Mouse (Mus musculus): Measurements from ENCODE around the gene Cd82.

The Cd82 gene

GRCm38 (mm10) chr2:93443106-93443505, 19.8 kb downstream of the Cd82 start:
- DNase-seq = no peak

DNA sequence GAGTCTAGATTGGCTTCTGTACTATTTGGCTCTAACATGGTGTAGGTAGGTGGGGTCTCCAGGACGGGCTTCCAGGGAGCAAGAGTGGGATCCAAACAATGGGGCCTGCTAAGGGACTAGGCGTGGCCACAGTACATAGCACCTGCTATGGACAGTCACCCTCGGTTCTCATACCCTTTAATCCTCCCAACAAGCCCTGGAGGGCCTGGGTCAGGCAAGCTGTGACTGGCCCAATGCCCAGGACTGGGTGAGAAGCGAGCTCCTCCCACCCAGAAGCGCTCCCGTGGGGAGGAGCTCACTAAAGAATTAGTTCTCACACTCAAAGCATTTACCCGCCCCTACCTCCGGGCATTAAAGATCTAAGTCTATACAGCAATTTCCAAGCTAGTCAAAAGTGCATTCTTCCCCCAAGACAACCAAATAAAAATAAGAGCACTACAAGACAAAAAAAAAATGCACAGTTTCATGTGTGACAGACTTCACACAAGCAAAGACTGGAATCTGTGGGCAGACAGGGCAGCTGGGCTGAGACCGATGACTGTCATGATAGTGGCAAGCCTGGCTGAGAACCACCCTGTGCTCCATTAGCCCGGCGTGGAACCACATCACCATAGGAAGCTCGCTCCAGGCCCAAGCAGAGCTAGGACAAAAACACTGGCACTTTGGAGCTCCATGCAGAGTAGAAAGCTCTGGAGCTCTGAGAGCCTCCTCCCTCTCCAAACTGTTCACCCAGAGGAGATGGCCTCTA, 23.0 kb downstream of the Cd82 start:
- DNase-seq = no peak

DNA sequence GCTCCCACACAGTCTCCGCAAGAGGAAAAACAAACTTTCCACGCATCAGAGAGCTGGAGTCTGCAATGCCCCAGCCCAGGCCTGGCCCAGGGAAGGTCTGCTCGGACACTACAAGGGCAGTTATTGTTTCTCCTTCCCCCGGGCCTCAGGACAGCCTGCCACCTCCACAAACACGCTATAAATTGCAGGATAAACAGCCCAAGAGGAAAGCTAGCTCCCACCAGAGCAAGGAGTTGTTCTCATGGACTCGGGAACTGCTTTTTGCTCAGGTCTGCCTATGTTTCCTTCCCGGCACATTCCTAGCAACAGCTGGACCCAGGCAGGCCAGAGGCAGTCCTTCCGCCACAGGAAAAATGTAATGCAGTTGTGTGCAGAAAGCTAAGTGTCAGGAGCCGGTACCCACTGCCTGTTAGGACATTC, 23.6 kb downstream of the Cd82 start:
- DNase-seq = no peak

GRCm38 (mm10) chr2:93438335-93438734, 24.6 kb downstream of the Cd82 start:
- no peak for DNase-seq

DNA sequence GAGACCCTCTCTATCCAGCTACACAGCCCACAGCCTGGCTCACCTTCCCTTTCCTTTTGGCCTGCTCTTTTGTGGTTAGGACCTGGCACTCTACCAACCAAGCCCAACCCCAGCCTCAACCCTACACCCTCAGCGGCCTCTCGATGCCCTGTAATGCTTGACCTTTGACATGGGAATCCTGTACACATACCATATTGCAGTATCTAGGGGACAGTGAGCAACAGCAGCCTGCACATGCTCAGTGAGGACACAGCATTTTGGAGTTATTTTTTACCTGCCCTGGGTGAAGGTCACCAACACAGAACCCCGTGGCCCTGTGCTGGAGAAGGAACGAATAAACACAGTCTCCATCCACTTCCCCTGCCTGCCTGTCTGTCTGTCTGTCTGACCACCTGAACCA, 27.4 kb downstream of the Cd82 start:
- no peak for DNase-seq

DNA sequence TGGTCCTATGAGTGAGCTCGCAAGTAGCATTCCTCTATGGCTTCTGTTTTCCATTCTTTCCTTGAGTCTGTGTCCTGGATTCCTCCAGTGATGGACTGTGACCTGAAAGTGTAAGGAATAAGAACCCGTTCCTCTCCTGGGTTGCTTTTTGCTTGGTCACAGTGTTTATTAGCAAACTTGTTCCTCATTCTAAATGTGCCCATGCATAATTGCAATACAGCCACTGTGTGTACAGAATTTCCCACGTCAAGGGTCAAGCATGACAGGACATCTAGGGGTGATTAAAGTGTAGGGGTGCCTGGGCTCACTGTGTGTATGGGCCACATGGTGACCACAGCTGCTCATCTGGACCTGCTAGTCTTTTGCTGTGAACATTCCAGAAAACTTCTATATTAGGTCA, 28.0 kb downstream of the Cd82 start:
- DNase-seq = no peak

GRCm38 (mm10) chr2:93433543-93433942, 29.4 kb downstream of the Cd82 start:
- no peak for DNase-seq

DNA sequence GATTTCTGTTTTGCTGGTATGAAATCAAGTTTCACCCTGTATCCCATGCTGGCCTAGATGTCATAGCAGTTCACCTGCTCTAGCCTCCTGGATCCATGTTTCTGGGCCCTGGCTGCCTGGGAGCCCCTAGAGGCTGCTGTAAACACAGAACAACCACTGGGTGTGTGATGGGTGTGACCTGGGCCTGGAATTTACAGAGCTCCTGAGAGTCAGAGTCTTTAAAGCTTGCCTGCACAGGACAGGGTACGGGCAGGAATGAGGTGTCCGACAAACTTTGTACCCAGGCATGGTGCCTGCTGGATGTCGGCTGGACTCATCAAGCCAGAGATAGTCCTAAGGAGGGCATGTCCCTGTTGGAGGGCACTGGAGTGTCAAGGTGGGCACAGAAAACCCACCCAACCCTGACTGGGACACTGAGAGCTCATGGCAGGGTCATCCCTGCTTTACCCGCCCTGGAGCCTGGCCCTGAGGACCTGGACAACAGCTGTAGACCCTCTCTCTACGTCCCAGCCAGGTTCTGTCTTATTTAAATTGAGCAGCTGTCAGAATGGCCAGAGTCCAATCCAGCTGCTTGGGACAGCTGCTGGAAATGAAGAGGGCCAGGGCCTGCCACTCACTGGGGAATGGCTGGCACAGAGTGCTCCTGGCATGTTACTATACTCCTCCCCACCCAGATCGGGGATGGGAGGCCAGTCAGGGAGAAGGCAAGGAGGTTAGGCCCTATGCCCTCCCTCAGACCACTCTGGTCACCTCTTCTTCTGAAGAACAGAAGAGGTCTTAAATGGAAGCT, 30.1 kb downstream of the Cd82 start:
- DNase-seq = no peak

GRCm38 (mm10) chr2:93431575-93432325, 31.2 kb downstream of the Cd82 start:
- no peak for DNase-seq

DNA sequence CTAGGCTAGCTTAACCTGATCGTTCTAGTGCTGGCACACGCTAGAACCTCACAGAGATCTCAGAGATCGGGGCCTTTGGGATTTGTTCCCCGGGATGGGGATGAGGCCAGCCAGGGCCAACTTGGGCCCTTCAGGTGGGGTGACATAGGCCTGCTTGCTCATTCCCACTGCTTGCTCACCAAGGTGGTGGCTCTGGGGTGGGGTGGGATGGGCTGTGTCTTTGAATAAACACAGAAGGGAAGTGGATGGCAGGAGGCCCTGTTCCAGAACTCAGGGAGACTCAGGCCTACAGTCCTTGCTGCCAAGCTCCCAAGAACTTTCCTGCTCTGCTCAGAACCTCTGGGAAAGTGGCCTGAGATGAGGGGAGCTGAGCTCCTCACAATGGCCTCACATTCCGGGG, 31.9 kb downstream of the Cd82 start:
- DNase-seq = no peak

- no peak for DNase-seq
Observed at GRCm38 (mm10) chr2:93428004-93428531, 34.9 kb downstream of the Cd82 start.

GRCm38 (mm10) chr2:93427000-93427715, 35.8 kb downstream of the Cd82 start:
- no peak for DNase-seq

GRCm38 (mm10) chr2:93425810-93426209, 37.1 kb downstream of the Cd82 start:
- no peak for DNase-seq

DNA sequence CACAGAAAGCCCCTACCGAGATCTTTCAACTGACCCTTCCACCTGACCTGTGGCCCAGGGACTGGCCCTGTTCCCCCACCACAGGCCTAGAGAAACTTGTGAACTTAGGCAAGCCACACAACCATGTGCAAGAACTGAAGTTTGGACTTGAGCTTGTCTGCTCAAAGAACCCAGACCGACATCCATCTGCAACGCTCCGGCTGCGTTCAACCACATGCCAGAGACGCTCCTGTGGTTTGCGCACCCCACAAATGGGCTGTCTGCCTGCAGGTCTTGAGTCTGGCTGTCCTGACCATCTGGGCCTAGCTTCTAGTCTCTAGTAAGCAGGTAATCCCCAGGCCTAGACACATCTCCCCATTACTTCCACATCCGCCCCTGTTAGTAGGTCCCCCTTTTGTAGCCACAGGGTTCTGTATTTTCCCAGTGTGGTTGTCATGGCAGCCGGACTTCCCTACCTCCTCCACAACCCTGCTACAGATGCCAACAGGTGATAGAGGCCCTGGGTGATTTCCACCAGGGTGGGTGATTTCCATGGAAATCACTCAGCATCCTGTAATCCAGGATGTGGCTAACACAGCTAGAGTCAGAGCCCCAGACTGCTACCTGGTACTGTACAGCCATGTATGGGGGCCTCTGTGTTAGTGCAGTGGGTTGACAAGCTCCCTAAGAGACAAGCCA, 38.5 kb downstream of the Cd82 start:
- DNase-seq = no peak

GRCm38 (mm10) chr2:93421320-93421719, 41.6 kb downstream of the Cd82 start:
- DNase-seq = peak; percentile 50

DNA sequence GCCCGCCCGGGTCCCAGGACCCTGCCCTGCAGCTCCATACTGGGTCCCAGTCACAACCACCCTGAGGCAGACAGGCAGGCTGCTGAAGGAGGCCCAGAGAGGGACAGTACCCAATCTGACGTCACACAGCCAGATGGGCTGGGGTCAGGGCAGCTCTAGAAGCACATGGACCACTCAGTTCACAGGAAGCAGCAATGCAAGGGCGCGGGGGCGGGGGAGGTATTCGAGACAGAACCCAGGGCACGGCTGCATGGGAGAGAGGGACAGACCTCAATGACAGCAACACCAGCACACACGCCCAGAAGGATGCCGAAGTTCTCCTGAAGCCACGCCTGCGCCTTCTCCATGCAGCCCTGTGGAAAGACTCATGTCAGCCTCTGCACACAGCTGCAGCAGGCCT, 43.0 kb downstream of the Cd82 start:
- no peak for DNase-seq

DNA sequence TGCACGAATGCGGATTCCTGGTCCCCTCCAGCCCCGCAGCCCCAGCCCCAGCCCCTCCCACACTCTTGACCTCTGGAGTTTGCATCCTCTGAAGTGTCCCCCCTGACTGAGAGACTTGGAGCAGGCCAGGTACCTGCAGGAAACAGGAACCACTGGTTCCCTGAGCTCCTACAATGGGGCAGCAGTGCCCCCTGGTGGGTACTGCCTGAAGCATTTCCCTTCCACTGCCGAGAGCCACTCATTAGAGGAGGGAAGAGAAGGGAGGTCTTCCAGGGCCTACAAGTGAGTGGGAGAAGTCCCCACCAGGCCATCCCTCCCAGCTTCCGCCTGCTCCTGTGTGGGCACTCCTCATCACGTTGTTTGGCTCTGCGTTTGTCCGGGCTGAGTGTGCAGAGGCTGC, 44.5 kb downstream of the Cd82 start:
- DNase-seq = peak; percentile 76

GRCm38 (mm10) chr2:93416874-93417709, 45.8 kb downstream of the Cd82 start:
- DNase-seq = no peak

DNA sequence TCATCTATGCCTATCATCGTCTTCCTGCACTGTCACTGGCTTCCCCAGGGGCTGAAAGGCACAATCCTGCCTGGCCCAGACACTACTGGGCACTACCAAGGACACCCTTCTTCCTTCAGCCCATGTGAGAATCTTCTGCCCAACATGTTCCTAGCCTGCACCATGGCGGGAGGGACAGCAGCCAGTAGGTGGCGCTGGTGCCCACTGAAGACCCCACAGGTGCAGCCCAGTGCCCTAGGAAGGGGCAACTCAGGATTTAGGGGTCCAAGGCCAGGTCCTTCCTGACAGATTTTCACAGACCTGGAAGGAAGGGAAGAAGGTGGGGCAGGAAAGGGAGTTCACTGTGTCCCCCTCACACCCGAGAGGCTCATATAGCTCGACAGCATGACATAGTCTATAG, 47.7 kb downstream of the Cd82 start:
- DNase-seq = no peak

GRCm38 (mm10) chr2:93414163-93414562, 48.8 kb downstream of the Cd82 start:
- no peak for DNase-seq

DNA sequence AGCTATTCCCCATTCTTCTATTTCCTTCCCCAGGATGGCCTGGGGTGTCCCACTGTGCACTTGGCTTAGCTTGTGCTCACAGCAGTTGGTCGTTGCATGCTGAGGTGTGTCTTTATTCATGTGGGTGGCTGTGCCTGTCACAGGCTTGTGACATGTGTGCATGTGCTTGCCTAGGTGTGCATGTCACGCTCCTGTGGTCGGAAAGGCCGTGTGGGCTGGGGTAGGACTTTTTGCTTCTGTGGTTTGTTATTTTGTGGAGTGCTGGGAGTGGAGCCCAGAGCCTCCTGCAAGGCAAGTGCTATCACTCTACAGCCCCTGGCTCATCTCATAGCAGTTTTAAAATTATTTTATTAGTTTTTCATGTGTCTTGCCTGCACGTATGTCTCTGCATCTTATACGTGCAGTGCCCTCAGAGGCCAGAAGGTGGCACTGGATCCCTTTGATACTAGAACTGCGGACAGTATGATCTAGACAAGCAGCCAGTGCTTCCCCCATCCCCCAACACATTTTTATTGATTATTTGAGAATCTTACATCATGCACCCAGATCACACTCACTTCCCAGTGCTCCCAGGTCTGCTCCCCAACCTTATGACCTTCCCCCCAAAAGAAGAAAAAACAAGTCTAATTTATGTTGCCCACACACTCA, 49.4 kb downstream of the Cd82 start:
- no peak for DNase-seq
